Mouse (Mus musculus): ENCODE results near the gene AI987944.

The AI987944 gene

GRCm38 (mm10) chr7:41393048-41393971, at the start of gene AI987944:
AI987944 (minus strand) TSS chr7:41393379.
- peak; percentile 94 for DNase-seq (ENCODE audit: low spot score)

DNA sequence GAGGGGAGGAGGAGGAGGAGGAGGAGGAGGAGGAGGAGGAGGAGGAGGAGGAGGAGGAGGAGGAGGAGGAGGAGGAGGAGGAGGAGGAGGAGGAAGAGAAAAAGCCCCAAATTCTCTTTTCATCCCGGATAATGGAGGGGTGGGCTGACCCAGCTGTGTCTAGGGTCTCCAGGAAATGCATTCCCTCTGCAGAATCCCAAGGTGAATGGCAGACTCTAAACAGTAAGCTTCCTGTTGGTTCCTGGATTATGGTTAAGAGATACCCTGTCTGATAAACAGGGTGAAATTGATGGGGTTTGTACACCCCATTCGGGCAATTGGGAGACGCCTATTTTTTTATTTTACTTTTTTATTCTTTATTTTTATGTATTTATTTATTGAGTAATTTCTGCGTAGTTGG, 951 bp upstream of the AI987944 start:
- DNase-seq (ENCODE audit: low spot score): peak; percentile 1

Data from embryo, embryonic 10.5 days (tissue).